Mouse (Mus musculus): ENCODE measurements around the gene Fkrp. TPM values are rescaled to one million over a fixed set of nuclear protein-coding genes. Genes with fewer than 3 reads are reported as not detected.

Gene Fkrp
- total RNA-seq, 2 experiments from 2014 or later: 50.3 to 57.2 TPM

- no peak for DNase-seq (ENCODE audit: low spot score in 2 of 2)
- intact Hi-C loops (cut with DNase I): no loop called here
Observed at GRCm38 (mm10) chr7:16839427-16840108, 23.0 kb upstream of the Fkrp start.

GRCm38 (mm10) chr7:16838804-16839426 is 22.4 kb upstream of the Fkrp start:
- no peak for DNase-seq (ENCODE audit: low spot score in 2 of 2)
- intact Hi-C loops (cut with DNase I): no loop called here

GRCm38 (mm10) chr7:16837916-16838803 is 21.6 kb upstream of the Fkrp start:
- no peak for DNase-seq (ENCODE audit: low spot score in 2 of 2)
- intact Hi-C loops (cut with DNase I): no loop called here

GRCm38 (mm10) chr7:16830449-16830848 is 13.9 kb upstream of the Fkrp start:
- DNase-seq (ENCODE audit: low spot score in 2 of 2): no peak
- intact Hi-C loops (cut with DNase I): no loop called here

GRCm38 (mm10) chr7:16827274-16827673 is 10.7 kb upstream of the Fkrp start:
- intact Hi-C loops (cut with DNase I): no loop called here
- no peak for DNase-seq (ENCODE audit: low spot score in 2 of 2)

- DNase-seq (ENCODE audit: low spot score in 2 of 2): no peak
- intact Hi-C loops (cut with DNase I): no loop called here
Observed at GRCm38 (mm10) chr7:16826571-16826970, 10.0 kb upstream of the Fkrp start.

- intact Hi-C loops (cut with DNase I): no loop called here
- DNase-seq (ENCODE audit: low spot score in 2 of 2): no peak
Observed at GRCm38 (mm10) chr7:16825785-16826184, 9.3 kb upstream of the Fkrp start.

GRCm38 (mm10) chr7:16823734-16824133 is 7.2 kb upstream of the Fkrp start:
- peak; percentile 74 to 82 for DNase-seq (ENCODE audit: low spot score in 2 of 2)
- intact Hi-C loops (cut with DNase I): no loop called here

GRCm38 (mm10) chr7:16821669-16822101 is 5.2 kb upstream of the Fkrp start:
- peak; percentile 77 to 87 for DNase-seq (ENCODE audit: low spot score in 2 of 2)
- intact Hi-C loops (cut with DNase I): no loop called here

GRCm38 (mm10) chr7:16821091-16821490 is 4.6 kb upstream of the Fkrp start:
- intact Hi-C loops (cut with DNase I): no loop called here
- DNase-seq (ENCODE audit: low spot score in 2 of 2): no peak

GRCm38 (mm10) chr7:16820271-16820763 is 3.8 kb upstream of the Fkrp start:
- DNase-seq (ENCODE audit: low spot score in 2 of 2): no peak
- intact Hi-C loops (cut with DNase I): no loop called here

- no peak for DNase-seq (ENCODE audit: low spot score in 2 of 2)
- intact Hi-C loops (cut with DNase I): loop anchor here (5.0 kb wide), 1 partner anchor 417 kb away; the partner anchor contains the start of gene Zc3h4
Observed at GRCm38 (mm10) chr7:16819794-16820193, 3.3 kb upstream of the Fkrp start.

GRCm38 (mm10) chr7:16817693-16818092 is 1.2 kb upstream of the Fkrp start:
- intact Hi-C loops (cut with DNase I): loop anchor here (5.0 kb wide), 1 partner anchor 415 kb away; the partner anchor contains the start of gene Zc3h4
- DNase-seq (ENCODE audit: low spot score in 2 of 2): peak; percentile 68 to 81

- intact Hi-C loops (cut with DNase I): loop anchor here (5.0 kb wide), 1 partner anchor 414 kb away; the partner anchor contains the start of gene Zc3h4
- DNase-seq (ENCODE audit: low spot score in 2 of 2): peak; percentile 81 to 85
Observed at GRCm38 (mm10) chr7:16816078-16816474, 456 bp downstream of the Fkrp start.

- DNase-seq (ENCODE audit: low spot score in 2 of 2): peak; percentile 65 to 83
- intact Hi-C loops (cut with DNase I): loop anchor here (5.0 kb wide), 1 partner anchor 413 kb away; the partner anchor contains the start of gene Zc3h4
Observed at GRCm38 (mm10) chr7:16815351-16815941, 1.1 kb downstream of the Fkrp start, which contains the start of gene Strn4. TSS of gene Strn4 (plus strand) at chr7:16815889.

GRCm38 (mm10) chr7:16812505-16812904 is 4.0 kb downstream of the Fkrp start:
- DNase-seq (ENCODE audit: low spot score in 2 of 2): no peak
- intact Hi-C loops (cut with DNase I): loop anchor here (5.0 kb wide), 3 partner anchors 35 to 185 kb away; no protein-coding TSS in a partner anchor

GRCm38 (mm10) chr7:16811649-16812070 is 4.9 kb downstream of the Fkrp start:
- intact Hi-C loops (cut with DNase I): loop anchor here (5.0 kb wide), 3 partner anchors 36 to 184 kb away; no protein-coding TSS in a partner anchor

GRCm38 (mm10) chr7:16810920-16811648 is 5.4 kb downstream of the Fkrp start:
- peak; percentile 55 to 63 for DNase-seq (ENCODE audit: low spot score in 2 of 2)
- intact Hi-C loops (cut with DNase I): loop anchor here (5.0 kb wide), 3 partner anchors 36 to 184 kb away; no protein-coding TSS in a partner anchor

More at GRCm38 (mm10) chr7:16811649-16812070, 4.9 kb downstream of the Fkrp start:
- no peak for DNase-seq (ENCODE audit: low spot score in 2 of 2)
